Mouse (Mus musculus) intestine, embryonic 14.5 days (tissue): ENCODE results near the gene Actg1. TPM values are rescaled to one million over a fixed set of nuclear protein-coding genes. Genes with fewer than 3 reads are reported as not detected.

Source experiments
- ATAC-seq: fragments of 200-750 bp; cut with Nextera tagmentation; replicated peaks from 2 replicates; pipeline ENCODE4 v1.8.0; 2017; ENCODE audit warnings: low read depth, moderate number of reproducible peaks, moderate TSS enrichment, moderate library complexity; ENCODE audit not compliant: low FRiP score, low TSS enrichment
- DNase-seq: peaks from one replicate; pipeline ENCODE4 v3.0.0-alpha.2; 2018; ENCODE audit warnings: low spot score
- H3K27ac ChIP-seq: fragments of 300-500 bp; sonication (generic); 2 replicates; pipeline ENCODE4 v1.5.1; 2014; ENCODE audit warnings: low read depth, mild to moderate bottlenecking, control low read depth
- H3K27me3 ChIP-seq: fragments of 300-500 bp; sonication (generic); replicated peaks from 2 replicates; pipeline ENCODE4 v1.6.1; 2014; ENCODE audit warnings: low read length, control low read depth; ENCODE audit not compliant: control insufficient read depth, insufficient read depth
- H3K36me3 ChIP-seq: fragments of 300-500 bp; sonication (generic); 2 replicates; pipeline ENCODE4 v1.6.1; 2014; ENCODE audit warnings: low read length, control low read depth; ENCODE audit not compliant: control insufficient read depth, insufficient read depth
- H3K4me1 ChIP-seq: fragments of 300-500 bp; sonication (generic); replicated peaks from 2 replicates; pipeline ENCODE4 v1.6.1; 2014; ENCODE audit warnings: low read length, control low read depth, mixed read lengths; ENCODE audit not compliant: control insufficient read depth, insufficient read depth
- H3K4me2 ChIP-seq: fragments of 300-500 bp; sonication (generic); 2 replicates; pipeline ENCODE4 v1.6.1; 2014; ENCODE audit warnings: low read length
- H3K4me3 ChIP-seq: fragments of 300-500 bp; sonication (generic); 2 replicates; pipeline ENCODE4 v1.5.1; 2014; ENCODE audit warnings: low read depth, low read length, control low read depth, mixed read lengths
- H3K9ac ChIP-seq: fragments of 300-500 bp; sonication (generic); 2 replicates; pipeline ENCODE4 v1.6.1; 2014; ENCODE audit warnings: mild to moderate bottlenecking, low read length
- H3K9me3 ChIP-seq: fragments of 300-500 bp; sonication (generic); 2 replicates; pipeline ENCODE4 v1.6.1; 2016; ENCODE audit warnings: low read length, control low read depth; ENCODE audit not compliant: control insufficient read depth
- WGBS: fragments of 180-500 bp; shearing (Covaris S2); extraction: QIAGEN DNeasy Blood & Tissue Kit; methylation state at CpG from one replicate; pipeline ENCODE4 v1.1.7; 2014; 5-methylcytosine and 5-hydroxymethylcytosine counted together
- polyA plus RNA-seq: library from polyadenylated mRNA; unstranded; fragments of >200 nt; fragmentation: Nextera tagmentation; extraction: Ambion mirVana; gene quantifications from 2 replicates; pipeline ENCODE4 v1.2.1, GENCODE M21; 2014

Gene Actg1
- polyA plus RNA-seq, 1 experiment from 2014 or later = 2,797 TPM

- Histone ChIP-seq H3K9me3 (no peaks in the 10 kb centered on the region), H3K36me3 (peaks cover 32% of the 10 kb centered on the region), H3K27me3 (no peaks in the 10 kb centered on the region), H3K27ac (no peak overlapping the region), H3K4me1 (peaks cover 3% of the 10 kb centered on the region; the same call in 1 of the 2 replicates), H3K9ac (no peak overlapping the region), H3K4me2 (no peak overlapping the region), H3K4me3 (no peak overlapping the region)
- WGBS = 32% methylated on average over 7 of the region's 7 CpGs
- no peak for DNase-seq
- ATAC-seq = no peak
Observed at GRCm38 (mm10) chr11:120366443-120367027, 18.2 kb upstream of the Actg1 start.

GRCm38 (mm10) chr11:120362891-120363290, 14.5 kb upstream of the Actg1 start:
- Histone ChIP-seq H3K36me3 (no peaks in the 10 kb centered on the region), H3K4me2 (no peak overlapping the region), H3K27ac (no peak overlapping the region), H3K27me3 (no peaks in the 10 kb centered on the region), H3K9me3 (no peaks in the 10 kb centered on the region), H3K9ac (no peak overlapping the region), H3K4me1 (peaks cover 22% of the 10 kb centered on the region), H3K4me3 (no peak overlapping the region)
- DNase-seq = no peak
- no peak for ATAC-seq
- WGBS = 80% methylated on average over 6 of the region's 6 CpGs

- H3K4me3 ChIP-seq = no peak within 1 kb of the TSS
- H3K9ac ChIP-seq = no peak within 1 kb of the TSS
- no peak for DNase-seq
- no peak for ATAC-seq
- no peak within 1 kb of the TSS for H3K27ac ChIP-seq
- no peaks in the 10 kb centered on the region for H3K9me3 ChIP-seq
- 67% methylated on average over 10 of the region's 10 CpGs for WGBS
- H3K27me3 ChIP-seq = no peaks in the 10 kb centered on the region
- no peak within 1 kb of the TSS for H3K4me2 ChIP-seq
- no peaks in the 10 kb centered on the region for H3K36me3 ChIP-seq
- H3K4me1 ChIP-seq = peaks cover 27% of the 10 kb centered on the region
Observed at GRCm38 (mm10) chr11:120361295-120361694, 13.0 kb upstream of the Actg1 start, which contains the start of gene Fscn2. Gene Fscn2, plus strand, starts transcription at chr11:120361534.

- DNase-seq (no peak), ATAC-seq (no peak)
- Histone ChIP-seq H3K4me1 (peaks cover 27% of the 10 kb centered on the region), H3K27ac (no peak overlapping the region), H3K27me3 (no peaks in the 10 kb centered on the region), H3K36me3 (no peaks in the 10 kb centered on the region), H3K4me3 (no peak overlapping the region), H3K9me3 (no peaks in the 10 kb centered on the region), H3K9ac (no peak overlapping the region), H3K4me2 (no peak overlapping the region)
- WGBS = 74% methylated on average over 5 of the region's 5 CpGs
Observed at GRCm38 (mm10) chr11:120360755-120361154, 12.4 kb upstream of the Actg1 start.

- no peak overlapping the region for H3K9ac ChIP-seq
- ATAC-seq (no peak), DNase-seq (no peak)
- no peak overlapping the region for H3K27ac ChIP-seq
- no peaks in the 10 kb centered on the region for H3K27me3 ChIP-seq
- no peaks in the 10 kb centered on the region for H3K36me3 ChIP-seq
- H3K4me3 ChIP-seq = no peak overlapping the region
- no peak overlapping the region for H3K4me2 ChIP-seq
- H3K4me1 ChIP-seq = peaks cover 30% of the 10 kb centered on the region
- H3K9me3 ChIP-seq = no peaks in the 10 kb centered on the region
- WGBS = 58% methylated on average over 8 of the region's 8 CpGs
Observed at GRCm38 (mm10) chr11:120360062-120360461, 11.7 kb upstream of the Actg1 start.

- 87% methylated on average over 6 of the region's 6 CpGs for WGBS
- peaks cover 34% of the 10 kb centered on the region for H3K4me1 ChIP-seq
- no peak overlapping the region for H3K4me3 ChIP-seq
- no peaks in the 10 kb centered on the region for H3K36me3 ChIP-seq
- ATAC-seq = no peak
- DNase-seq = no peak
- H3K27ac ChIP-seq = no peak overlapping the region
- H3K4me2 ChIP-seq = no peak overlapping the region
- H3K9ac ChIP-seq = no peak overlapping the region
- H3K9me3 ChIP-seq = no peaks in the 10 kb centered on the region
- no peaks in the 10 kb centered on the region for H3K27me3 ChIP-seq
Observed at GRCm38 (mm10) chr11:120359391-120359790, 11.0 kb upstream of the Actg1 start.

GRCm38 (mm10) chr11:120357791-120358401, 9.6 kb upstream of the Actg1 start:
- peak overlapping the region; percentile 82 for H3K27ac ChIP-seq
- no peaks in the 10 kb centered on the region for H3K9me3 ChIP-seq
- 0 out of 2 replicates have a peak overlapping the region, but pooled peaks have one; percentile 1 for H3K4me2 ChIP-seq
- WGBS = 10% methylated on average over 10 of the region's 10 CpGs
- no peak overlapping the region for H3K4me3 ChIP-seq
- no peak overlapping the region for H3K9ac ChIP-seq
- no peaks in the 10 kb centered on the region for H3K27me3 ChIP-seq
- peaks cover 45% of the 10 kb centered on the region for H3K4me1 ChIP-seq
- ATAC-seq = peak; percentile 61
- peak; percentile 91 for DNase-seq
- no peaks in the 10 kb centered on the region for H3K36me3 ChIP-seq

GRCm38 (mm10) chr11:120356900-120357299, 8.6 kb upstream of the Actg1 start:
- Histone ChIP-seq H3K36me3 (no peaks in the 10 kb centered on the region), H3K27ac (no peak overlapping the region), H3K9me3 (no peaks in the 10 kb centered on the region), H3K9ac (no peak overlapping the region), H3K4me3 (no peak overlapping the region), H3K4me1 (peaks cover 54% of the 10 kb centered on the region), H3K27me3 (no peaks in the 10 kb centered on the region), H3K4me2 (no peak overlapping the region)
- WGBS = 95% methylated on average over 4 of the region's 4 CpGs
- DNase-seq (no peak), ATAC-seq (no peak)

- Histone ChIP-seq H3K27me3 (no peaks in the 10 kb centered on the region), H3K9me3 (no peaks in the 10 kb centered on the region), H3K4me1 (peaks cover 60% of the 10 kb centered on the region), H3K9ac (no peak overlapping the region), H3K27ac (no peak overlapping the region), H3K4me2 (no peak overlapping the region), H3K4me3 (no peak overlapping the region), H3K36me3 (no peaks in the 10 kb centered on the region)
- DNase-seq (no peak), ATAC-seq (no peak)
- 82% methylated on average over 15 of the region's 15 CpGs for WGBS
Observed at GRCm38 (mm10) chr11:120356319-120356840, 8.0 kb upstream of the Actg1 start.
